Mouse (Mus musculus) large intestine, adult 2 months (tissue): ENCODE data around the gene Gpr153. TPM values are rescaled to one million over a fixed set of nuclear protein-coding genes. Genes with fewer than 3 reads are reported as not detected.
"Not testable (repeated sequence)": the region's sequence is repeated elsewhere in the genome, so short reads cannot be mapped to it uniquely, and the experiment has no call there.

Source experiments
- DNase-seq: peaks from one replicate; pipeline ENCODE4 v3.0.0-alpha.2; 2012; ENCODE audit warnings: low read depth, low spot score
- WGBS: fragments of 180-500 bp; shearing (Covaris S2); methylation state at CpG from one replicate; pipeline ENCODE4 v1.1.7; 2018; 5-methylcytosine and 5-hydroxymethylcytosine counted together
- polyA plus RNA-seq: library from polyadenylated mRNA; depleted of rRNA; stranded (reverse); fragments of >200 nt; gene quantifications from 2 replicates; pipeline ENCODE4 v1.2.3, GENCODE M21; 2012; rRNA removed

The Gpr153 gene
- 6.5 and 8.1 TPM in 2 replicates for polyA plus RNA-seq

DNA sequence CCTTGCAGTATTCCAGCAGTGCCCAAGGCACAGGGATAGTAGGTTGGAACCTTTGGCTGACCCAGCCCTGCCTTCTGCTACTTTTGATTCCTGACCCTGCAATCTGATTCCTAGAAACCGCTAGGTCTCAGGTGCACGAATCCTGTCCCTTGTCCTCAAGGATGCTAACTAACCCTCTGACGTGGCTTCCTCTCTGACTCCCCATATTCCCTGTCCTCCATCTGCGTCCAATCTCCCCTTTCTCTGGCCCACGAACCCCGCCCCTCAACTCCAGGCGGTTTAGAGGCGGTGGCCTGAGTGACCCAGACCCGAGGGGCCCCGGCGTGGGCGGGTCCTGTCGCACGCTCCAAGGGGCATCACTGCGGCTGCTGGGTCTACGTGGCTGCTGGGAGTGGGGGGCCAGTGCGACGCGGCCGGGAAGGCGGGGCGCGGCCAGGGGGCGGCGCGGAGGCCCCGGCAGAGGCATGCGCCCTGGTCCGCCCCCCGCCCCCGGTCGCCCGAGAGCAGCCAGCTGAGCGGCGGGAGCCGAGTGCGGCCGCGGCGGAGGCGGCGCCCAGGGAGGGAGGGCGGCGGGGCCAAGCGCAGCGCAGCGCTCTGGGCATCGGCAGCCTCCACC is at the start of gene Gpr153:
TSS of gene Gpr153 (plus strand) at position 612 of the 616 bp plus-strand sequence.
- 2% methylated on average over 47 of the region's 48 CpGs for WGBS
- no peak for DNase-seq

DNA sequence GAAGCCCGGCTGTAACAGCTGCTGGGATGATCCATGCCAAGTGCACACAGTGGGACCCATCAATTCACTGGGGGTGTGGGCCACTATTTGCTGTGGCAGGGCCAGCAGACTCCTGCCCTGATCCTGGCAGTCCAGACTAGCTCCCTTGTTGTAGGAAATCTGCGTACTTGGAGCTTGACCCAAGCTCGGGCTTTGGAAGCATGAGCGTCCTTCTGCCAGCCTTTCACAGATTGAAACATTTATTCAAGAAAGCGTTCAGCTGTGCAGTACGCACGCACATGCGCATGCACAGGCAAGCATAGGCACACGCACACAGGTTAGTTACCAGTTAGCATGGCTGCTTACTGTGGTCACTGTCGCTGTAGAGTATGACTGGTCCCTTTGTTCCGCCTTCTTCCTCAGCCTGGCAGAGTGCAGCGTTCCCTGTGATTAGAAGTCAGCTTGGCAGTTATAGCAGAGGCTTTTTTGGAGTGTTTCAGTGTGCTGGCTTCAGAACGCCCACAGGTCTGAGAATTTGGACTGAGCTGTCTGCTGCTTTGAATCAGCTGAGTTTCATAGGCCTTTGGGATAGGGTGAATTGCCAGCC is 47.0 kb upstream of the Gpr153 start:
- no peak for DNase-seq
- 85% methylated on average over 13 of the region's 13 CpGs for WGBS

- peak; percentile 51 for DNase-seq
- WGBS: 33% methylated on average over 12 of the region's 12 CpGs
These were observed 46.1 kb upstream of the Gpr153 start for GRCm38 (mm10) chr4:152227749-152228527.

GRCm38 (mm10) chr4:152230331-152230730 is 43.7 kb upstream of the Gpr153 start:
- 47% methylated on average over 4 of the region's 4 CpGs for WGBS
- DNase-seq: not testable (repeated sequence)

- no peak for DNase-seq
- WGBS: 92% methylated on average over 7 of the region's 7 CpGs
These were observed 42.7 kb upstream of the Gpr153 start for GRCm38 (mm10) chr4:152231326-152231725.

DNA sequence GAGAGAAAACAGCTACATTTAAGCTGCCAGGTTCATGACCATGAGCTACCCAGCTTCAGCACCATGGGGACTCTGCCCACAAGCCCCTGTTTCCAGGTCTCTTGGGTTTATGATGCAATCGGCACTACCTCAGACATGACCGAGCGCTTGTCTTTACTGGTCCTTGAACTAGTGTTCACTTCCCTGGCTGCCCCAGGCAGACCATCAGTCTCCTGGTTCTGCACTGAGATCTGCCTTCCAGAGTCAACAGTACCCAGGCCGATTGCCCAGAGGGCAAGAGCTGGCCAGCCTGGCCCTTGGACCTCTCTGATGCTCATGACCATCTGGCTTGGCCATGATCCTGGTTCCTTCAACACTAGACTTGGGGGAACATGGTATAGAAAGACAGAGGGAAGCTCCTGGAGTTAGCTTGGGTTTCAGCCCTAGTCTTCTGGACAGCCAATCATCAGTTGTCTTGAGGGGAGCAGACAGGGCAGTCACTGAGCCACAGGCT is 41.6 kb upstream of the Gpr153 start:
- WGBS: 93% methylated on average over 4 of the region's 4 CpGs
- no peak for DNase-seq

- DNase-seq: no peak
- WGBS: 77% methylated on average over 4 of the region's 4 CpGs
These were observed 34.1 kb upstream of the Gpr153 start for GRCm38 (mm10) chr4:152239974-152240373.

- DNase-seq: no peak
- 83% methylated on average over 9 of the region's 9 CpGs for WGBS
These were observed 30.7 kb upstream of the Gpr153 start for GRCm38 (mm10) chr4:152243241-152243891.

- DNase-seq: no peak
- 94% methylated on average over 8 of the region's 8 CpGs for WGBS
These were observed 30.1 kb upstream of the Gpr153 start for GRCm38 (mm10) chr4:152243969-152244368.

DNA sequence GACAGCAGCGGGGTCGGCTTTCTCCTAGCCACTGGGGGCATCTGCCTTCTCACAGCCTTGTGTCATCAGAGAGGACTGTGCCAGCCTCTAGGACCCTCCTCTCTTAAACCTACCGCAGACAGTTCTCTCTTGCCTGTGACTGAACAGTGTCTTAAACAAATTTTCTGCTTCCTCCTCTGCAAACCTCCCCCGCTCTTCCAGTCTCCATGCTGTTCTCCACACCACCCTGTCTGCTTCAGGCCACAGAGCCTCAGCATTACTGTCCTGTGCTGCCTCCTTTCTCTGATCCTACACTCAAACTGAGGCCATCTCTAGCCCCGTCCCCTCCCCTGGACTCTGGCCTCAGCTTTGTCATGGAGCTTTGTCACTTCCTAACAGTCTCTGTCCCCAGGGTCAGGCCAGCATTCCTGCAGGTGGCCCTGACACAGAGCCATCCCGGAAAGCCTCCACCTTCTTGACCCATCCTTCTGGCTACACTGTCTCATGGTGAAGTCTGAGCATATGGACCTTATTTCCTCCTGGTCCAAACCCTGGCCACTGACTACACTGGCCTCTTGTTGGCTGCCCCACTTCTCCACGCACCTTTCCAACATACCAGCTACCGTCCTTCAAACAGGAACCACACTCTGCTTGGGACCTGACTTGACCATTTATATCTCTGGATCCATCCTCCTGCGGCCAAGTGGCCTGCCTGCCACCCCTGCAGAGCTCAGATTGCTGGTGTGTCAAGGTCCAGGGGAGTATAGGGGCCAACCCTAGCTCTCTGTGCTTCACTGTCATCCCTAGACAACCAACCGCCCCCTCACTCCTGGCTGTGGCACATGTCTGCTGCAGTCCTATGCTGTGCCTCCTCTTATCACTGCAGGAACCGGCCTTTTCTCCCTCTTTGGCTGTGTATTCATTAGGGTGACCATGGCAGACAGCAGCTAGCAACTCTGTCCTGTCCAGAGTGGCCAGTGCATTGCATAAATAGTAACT is 29.2 kb upstream of the Gpr153 start:
- WGBS: 84% methylated on average over 11 of the region's 11 CpGs
- DNase-seq: no peak

DNA sequence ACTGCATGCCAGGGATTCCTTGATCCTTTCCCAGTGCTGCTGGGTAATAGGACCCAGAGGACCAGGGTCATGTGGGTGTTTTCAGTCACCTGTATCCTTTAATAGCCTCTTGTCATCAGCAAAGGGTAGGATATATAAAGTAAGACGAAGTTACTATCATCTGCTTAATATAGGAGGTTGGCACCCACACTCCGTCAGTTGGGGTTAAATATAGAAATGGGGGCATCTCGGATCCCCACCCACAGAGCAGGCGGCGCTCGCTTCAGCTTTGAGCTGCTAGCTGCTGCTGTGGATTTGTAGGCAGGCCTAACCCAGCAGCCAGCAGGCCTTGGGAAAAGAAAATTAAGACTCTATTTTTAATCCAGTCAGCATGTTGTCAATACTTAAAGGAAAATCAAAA is 28.0 kb upstream of the Gpr153 start:
- no peak for DNase-seq
- 82% methylated on average over 6 of the region's 6 CpGs for WGBS

- 81% methylated on average over 3 of the region's 3 CpGs for WGBS
- no peak for DNase-seq
These were observed 26.8 kb upstream of the Gpr153 start for GRCm38 (mm10) chr4:152247195-152247594.

GRCm38 (mm10) chr4:152250615-152251014 is 23.4 kb upstream of the Gpr153 start:
- WGBS: 84% methylated on average over 6 of the region's 6 CpGs

GRCm38 (mm10) chr4:152253183-152253759 is 20.8 kb upstream of the Gpr153 start:
- no peak for DNase-seq
- 68% methylated on average over 9 of the region's 9 CpGs for WGBS

More at GRCm38 (mm10) chr4:152250615-152251014, 23.4 kb upstream of the Gpr153 start:
- DNase-seq: no peak

DNA sequence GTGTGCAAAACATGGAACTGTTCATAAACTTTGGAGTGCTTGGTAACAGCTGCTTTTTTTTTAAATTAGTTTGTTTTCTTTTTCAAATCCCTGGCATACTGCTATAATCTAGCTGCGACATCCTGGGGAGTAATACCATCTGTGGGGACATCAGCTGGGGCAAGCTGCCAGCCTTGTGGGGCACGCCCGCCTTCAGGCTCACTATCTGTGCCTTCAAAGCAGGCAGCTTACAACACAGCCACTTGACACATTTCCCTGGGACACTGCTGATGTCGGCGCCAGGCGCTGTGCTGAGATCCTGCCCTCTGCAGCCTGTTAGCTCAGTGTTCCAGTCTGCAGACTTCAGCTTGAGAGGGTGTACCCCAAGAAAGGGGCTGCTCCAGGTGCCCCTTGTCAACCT is 17.0 kb upstream of the Gpr153 start:
- 38% methylated on average over 6 of the region's 6 CpGs for WGBS

GRCm38 (mm10) chr4:152260451-152260850 is 13.6 kb upstream of the Gpr153 start:
- DNase-seq: no peak
- WGBS: 88% methylated on average over 8 of the region's 8 CpGs

More for the DNA sequence above, 17.0 kb upstream of the Gpr153 start:
- no peak for DNase-seq

DNA sequence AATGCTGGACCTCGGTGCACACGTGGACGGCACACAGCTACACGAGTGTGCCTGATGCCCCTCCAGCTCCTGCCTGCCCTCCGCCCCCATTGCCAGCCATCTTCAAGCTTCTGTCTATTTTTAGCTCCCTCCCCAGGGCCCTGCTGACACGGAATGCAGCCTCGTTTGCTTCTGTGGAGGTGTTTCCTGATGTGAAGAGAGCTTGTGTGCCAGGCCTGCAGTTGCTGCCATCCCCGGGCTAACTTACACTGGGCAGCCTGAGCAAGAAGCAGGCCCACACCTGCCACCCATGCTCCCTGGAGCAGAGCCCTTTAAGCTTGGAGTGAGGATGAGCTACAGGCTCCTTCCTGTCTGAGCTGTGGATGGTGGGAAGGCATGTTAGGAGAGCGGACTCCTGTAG is 11.8 kb upstream of the Gpr153 start:
- DNase-seq: no peak
- WGBS: 71% methylated on average over 9 of the region's 9 CpGs

GRCm38 (mm10) chr4:152263089-152263488 is 10.9 kb upstream of the Gpr153 start:
- DNase-seq: no peak
- WGBS: 81% methylated on average over 9 of the region's 9 CpGs
